Mouse (Mus musculus) left cerebral cortex, postnatal 14 days (tissue): ENCODE measurements around the gene Ghr. TPM values are rescaled to one million over a fixed set of nuclear protein-coding genes. Genes with fewer than 3 reads are reported as not detected.

Experiments used
- DNase-seq, 2 experiments: peaks; one replicate each; pipeline ENCODE4 v3.0.0; 2021 to 2022; ENCODE audit warnings: low spot score in 2 of 2, mixed read lengths in 1 of 2
- intact Hi-C: fragments of 180-260 bp; cut with DNase I; formaldehyde crosslinking; loops from one replicate; pipeline ENCODE4 v1.15.1; 2025
- total RNA-seq, 2 experiments: library from RNA; stranded (reverse); gene quantifications; 2 replicates each; pipeline ENCODE4 v1.2.3; 2021

The Ghr gene
- total RNA-seq, 2 experiments from 2014 or later, result 12.4 to 12.7 TPM

DNA sequence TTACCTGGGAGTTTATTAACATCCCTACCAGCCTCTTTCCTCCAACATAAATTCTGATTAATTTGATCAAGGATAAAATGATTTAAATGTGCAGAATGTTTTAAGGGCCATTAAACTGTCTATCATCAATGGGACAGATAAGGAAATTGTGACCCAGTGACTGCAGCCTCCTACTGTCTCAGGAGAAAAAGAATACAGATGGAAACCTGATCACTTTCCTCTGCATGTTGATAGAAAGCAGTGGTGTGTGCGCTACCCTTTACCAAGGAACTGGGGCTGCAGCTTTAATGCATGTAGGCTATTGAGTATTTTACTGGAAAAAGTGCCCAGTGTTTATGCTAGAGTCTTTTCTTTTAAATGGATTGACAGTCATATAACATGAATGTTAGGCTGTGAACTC lies 19.8 kb downstream of the Ghr start:
- intact Hi-C loops, result no loop called here
- no peak for DNase-seq

DNA sequence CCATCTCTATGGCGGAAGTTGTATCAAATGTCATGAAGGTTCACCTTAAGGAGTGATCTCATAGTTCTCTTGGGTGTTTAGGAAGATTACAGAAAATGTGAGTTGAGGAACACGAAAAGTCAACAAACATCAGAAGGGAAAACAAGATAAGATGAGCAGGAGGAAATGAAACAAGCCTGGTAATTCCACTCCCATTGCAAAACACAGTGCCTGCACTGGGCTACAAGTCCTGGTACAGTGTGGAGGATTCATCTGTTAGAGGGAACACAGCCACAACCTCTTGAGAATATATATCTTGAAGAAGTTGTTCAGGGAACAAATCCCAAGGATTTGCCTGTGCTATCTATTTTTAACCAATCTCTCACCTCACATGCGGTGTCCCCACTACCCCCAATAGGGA lies 24.8 kb downstream of the Ghr start:
- DNase-seq, result no peak
- intact Hi-C loops, result no loop called here

DNA sequence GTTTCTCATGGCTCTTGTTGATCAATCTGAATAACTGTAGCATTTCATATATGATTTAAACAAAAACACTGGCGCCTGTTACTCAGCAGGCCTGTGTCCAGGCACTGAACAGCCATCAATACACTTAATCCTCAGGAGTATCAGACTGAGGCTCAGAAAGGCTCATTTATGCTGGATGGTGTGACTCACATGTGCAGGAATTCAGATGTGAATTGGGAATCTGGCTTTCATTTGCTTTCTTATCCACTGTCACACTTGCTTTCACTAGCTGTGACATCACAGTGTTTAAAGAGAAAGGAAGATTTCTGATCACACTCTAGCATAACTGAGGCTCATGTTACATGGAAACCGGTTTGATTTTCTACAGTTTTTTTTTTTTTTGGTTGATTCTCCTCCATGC lies 39.0 kb downstream of the Ghr start:
- intact Hi-C loops, result no loop called here
- no peak for DNase-seq

DNA sequence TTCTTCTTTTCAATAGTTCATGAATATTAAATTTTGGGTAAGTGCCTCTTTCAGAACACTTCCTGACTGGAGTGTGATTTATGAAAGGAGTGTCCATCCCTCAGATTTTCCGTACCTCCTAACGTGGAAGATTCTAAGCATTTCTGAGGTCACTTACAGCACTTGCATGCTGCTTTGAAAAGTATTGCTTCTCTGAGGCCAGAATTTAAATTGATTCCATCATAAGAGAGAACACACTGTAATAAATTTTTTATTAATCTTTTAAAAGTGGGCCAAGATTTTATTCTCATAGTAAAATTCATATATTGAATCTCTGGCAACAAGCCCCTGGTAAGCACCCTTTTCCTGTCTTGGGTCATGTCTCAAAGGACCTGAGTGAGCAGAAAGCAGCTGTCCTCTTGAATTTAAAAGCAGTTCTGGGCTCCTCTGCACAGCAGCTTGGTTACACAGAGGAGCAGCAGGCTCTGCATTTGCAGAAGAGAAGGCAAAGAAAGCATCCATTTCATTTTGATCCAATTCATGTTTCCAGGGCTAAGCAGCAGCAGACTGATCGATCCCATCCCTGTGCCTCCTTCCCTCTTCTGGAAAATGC lies 46.9 kb downstream of the Ghr start:
- intact Hi-C loops, result no loop called here
- no peak for DNase-seq

DNA sequence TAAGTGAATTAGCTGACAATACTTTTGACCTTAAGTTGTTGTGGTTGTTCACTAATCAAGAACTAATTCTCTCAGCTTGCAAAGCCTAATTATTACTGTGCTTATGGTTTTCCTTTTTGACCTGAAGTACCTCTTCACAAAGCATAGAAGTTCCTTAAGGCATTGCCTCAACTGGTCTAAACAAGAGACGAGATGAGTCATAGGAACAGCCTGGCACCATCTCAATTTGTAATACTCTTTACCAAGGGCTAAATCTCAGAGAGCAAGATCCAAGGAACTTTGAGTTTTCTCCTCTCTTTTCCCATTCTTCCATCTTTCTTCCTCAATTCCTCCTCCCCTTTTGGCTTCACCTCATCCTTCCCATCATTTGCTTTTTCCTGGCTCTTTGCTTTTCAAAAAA lies 69.3 kb downstream of the Ghr start:
- intact Hi-C loops, result no loop called here
- no peak for DNase-seq

DNA sequence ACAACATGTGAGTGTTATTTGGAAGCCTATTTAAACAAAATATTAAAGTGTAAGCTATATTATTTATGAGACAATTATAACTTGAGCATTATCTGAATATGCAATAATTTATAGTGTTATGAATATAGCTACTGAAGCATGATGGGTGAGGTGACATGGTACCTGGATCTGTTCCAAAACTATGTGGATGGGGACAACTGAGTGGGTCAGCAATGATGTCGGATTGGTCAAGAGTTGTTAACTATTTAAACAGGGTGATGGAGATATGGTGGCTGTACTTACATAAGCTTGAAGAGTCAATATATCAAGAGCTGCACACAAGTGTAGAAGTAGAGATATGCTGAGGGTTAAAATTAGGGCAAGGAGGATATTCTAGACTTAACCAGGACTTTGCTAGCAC lies 70.9 kb downstream of the Ghr start:
- intact Hi-C loops, result no loop called here
- no peak for DNase-seq

DNA sequence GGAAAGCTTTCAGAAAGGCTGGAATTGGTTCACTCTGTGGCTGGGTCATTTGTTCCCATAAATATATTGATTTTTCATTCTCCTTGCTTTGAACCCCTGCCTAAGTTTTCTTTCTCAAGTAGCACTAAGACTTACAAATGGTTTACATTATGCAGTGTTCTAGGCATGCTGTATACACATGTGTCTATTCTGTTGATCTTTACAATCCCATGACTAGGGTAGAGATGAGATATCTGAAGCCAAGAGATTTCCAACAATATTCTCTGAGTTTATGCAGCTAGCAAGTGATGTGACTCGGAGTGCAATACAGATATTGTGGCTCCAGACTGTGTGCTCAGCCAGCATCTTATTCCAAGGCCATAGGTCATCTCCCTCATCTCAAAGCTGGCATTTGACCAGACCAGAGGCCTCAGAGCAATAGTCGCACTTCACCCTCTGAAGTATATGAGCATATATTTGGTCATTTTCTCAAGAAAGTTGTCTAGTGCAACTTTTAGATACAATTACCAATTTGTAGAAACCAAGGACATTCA lies 71.6 kb downstream of the Ghr start:
- intact Hi-C loops, result no loop called here
- DNase-seq, result no peak

DNA sequence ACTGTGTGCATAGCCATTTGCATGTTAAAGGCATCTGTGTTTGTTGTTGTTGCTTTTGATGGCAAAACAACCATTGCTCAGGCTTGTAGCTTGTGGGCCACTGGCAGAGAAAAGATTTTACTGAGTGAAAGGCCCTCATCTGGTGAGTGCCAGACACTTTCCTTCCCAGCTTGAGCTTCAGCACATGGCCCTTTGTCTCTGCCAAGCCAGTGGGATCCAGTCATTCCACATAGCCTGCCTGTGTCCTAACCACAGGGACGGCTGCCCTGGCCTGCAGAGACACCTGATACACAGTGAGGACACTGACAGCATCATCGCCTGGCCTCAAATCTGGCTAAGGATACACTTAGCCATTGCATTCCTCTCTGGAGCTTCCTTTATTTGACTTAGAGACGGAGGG lies 74.2 kb downstream of the Ghr start:
- peak in 1 of 2 experiments; percentile 5 for DNase-seq
- intact Hi-C loops, result no loop called here

DNA sequence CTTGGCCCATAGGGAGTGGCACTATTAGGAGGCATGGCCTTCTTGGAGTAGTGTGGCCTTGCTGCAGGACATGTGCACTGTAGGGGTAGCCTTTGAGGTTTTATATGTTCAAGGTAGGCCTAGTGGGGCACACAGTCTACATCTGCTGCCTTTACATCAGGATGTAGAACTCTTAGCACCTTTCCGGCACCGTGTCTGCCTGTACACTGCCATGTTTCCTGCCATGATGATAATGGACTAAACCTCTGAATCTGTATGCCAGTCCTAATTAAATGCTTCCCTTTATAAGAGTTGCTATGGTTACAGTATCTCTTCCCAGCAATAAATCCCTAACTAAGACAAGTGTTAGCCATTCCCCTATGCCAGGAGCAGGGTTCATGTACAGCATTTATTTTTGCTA lies 76.0 kb downstream of the Ghr start:
- intact Hi-C loops, result no loop called here
- no peak for DNase-seq

DNA sequence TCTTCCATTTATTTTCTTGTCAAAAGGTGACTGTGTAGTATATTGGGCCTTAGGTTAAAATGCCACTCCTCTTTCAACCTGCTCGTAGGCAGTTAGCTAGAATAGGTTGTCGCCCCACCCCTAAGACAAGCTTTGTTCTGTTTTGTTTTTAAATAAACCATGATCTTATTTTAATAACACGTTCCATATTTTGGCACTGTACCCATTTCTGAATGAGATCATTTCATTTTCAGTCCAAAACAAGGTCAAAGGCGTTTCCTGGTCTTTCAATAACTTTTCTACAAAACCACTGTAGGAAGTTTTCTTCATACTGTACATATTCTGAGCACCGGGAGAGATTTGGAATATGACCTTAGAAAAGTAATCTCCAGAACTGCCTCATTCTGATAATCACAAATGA lies 78.6 kb downstream of the Ghr start:
- intact Hi-C loops, result no loop called here
- no peak for DNase-seq

DNA sequence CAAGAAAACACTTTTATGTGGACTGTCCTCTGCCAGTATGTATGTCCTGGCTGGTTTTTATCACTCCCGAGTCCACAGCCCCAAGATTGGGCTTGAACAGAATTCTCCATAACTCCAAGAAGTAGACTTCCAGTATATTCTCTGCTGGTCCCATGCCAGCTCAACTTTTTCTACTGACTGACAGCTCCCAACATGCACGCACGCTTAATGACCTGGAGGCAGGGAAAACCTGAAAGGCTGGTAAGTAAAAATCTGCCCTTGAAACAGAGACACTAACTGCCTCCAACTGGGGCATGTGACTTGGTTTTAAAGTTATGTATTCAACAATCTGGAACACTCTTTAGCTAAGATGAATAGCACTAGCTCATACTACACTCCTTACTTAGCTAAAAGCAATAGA lies 81.6 kb downstream of the Ghr start:
- no peak for DNase-seq
- intact Hi-C loops, result no loop called here

DNA sequence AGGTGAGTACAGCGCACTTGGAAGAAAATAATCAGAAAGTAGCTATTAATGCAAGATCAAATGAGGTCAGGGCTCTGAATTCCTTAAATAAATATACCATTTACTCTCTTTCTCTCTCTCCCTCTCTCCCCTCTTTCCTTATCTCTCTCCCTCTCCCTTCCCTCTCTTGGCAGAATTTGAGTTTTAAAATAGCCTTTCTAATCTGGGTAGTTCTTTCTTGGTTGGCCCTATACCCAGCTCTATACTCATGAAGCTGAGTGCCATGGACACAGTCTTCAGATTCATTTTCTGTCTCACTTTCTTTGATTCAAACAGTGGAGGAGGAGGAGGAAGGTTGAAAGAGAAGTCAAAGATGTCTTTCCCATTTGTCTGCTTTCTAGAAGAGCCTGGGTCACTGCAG lies 84.3 kb downstream of the Ghr start:
- DNase-seq, result no peak
- intact Hi-C loops, result no loop called here

DNA sequence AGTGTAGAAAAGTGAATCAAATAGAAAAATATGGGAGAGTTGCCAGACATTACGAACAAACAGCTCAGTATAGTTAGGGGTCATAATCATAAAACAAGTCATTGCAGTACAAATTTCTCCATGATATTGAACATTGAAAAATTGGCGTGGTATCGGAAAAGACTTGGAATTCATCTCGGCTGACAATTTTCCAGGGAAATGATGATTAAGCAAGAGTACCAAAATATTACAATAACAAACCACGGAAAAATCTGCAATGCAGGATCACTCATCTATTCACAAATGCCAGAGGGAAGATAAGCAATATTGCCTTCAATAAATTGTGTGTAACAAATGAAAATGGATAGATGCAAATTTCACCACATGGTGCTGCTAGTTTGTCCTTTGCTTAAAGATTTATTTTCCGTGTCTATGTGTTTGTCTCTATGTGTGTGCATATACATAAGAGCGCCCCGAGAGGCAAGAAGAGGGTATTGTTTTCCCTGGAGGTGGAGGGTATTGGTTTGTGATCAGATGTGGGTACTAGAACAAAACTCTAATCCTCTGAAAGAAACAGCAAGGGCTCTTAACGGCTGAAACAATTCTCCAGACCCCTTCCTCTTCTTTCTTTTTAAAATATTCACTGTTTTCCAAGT lies 85.2 kb downstream of the Ghr start:
- intact Hi-C loops, result no loop called here
- no peak for DNase-seq

DNA sequence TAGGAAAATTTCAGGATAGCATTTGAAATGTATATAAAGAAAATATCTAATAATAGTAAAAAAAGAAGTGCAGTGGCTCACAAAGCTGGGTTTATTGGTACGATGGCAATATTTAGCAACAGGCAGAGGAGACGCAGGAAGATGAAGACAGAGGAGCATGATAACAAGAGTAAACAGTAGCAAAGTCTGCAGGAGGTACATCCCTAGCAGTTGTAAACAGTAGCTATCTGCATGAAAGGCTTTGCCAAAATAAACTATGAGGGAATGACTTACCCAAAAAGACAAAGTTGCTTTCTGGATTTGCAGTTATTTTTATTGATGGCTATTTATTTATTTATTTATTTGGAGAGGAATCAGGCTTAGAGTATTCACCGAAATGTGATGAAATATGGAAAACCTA lies 92.4 kb downstream of the Ghr start:
- intact Hi-C loops, result no loop called here
- DNase-seq, result no peak

DNA sequence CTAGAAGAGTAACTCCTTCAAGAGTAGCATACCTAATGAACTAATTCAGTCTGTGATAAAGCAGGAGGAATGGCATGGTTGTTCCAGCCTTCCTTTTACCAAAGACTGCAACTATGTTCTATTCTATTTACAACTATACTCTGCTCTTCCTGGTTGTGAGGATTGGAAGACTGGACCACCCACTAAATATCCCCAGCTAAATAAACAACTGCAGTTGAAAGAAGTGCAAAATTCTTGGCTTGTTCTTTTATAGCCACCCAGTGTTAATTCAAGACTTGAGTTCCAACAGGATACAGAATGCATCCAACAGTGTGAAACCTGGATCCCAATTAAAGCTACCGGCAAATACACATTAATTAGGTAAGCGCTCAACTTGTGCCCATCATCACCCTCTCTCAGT lies 93.3 kb downstream of the Ghr start:
- intact Hi-C loops, result no loop called here
- no peak for DNase-seq

DNA sequence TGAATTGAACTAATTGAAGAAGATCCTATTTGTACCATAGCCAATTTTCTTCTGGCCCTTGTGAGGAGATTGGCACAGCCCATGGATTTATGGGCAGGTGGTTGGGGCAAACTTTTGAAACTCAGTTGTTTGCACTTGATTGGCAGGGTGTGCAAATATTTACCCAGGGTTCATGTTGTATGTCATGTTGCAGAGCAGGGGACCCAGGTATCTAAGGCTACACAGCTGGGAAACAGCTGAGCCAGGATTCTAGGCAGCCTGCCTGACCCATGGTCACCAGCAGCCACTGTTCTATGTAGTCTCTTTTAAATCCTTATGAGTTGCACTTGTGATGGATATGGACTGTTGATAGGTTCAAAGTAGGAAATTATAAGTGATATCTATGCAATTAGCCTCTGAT lies 94.1 kb downstream of the Ghr start:
- no peak for DNase-seq
- intact Hi-C loops, result no loop called here

DNA sequence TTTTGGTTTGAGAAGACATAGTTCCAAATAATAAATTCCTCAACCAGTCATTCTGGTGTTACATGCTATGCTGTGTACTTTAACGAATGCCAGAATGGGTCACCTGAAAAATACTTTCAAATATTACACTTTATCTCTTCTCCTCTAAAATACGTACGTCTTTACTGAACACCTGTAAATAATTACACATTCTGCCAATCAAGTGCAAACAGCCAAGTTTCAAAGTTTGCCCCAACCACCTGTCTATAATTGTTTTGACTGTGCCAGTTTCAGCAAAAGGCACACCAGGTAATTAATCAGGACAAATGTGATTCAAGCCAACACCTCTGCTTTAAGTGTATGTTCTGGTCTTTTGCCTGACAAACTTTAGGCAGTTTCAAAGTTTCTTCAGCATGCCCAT lies 94.7 kb downstream of the Ghr start:
- intact Hi-C loops, result no loop called here
- DNase-seq, result no peak

DNA sequence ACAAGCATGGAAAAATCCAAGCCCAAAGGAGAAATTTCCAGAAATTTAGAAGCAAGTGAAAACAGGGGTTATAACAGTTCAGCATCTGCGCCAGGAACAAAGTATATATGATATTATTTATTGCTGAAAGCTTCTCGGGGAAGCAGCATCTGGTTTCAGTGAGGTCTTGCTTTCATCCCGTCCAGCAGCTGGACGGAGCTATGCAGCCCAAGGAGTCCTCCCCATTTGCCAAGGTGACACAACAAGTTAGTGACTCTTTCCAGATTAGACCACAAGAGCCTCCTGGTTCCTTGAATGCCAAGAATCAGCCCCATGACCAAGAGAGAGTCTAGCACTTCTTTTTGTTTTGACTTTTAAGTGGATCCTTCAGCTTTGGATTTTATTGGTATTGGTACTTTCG lies 96.6 kb downstream of the Ghr start:
- no peak for DNase-seq

DNA sequence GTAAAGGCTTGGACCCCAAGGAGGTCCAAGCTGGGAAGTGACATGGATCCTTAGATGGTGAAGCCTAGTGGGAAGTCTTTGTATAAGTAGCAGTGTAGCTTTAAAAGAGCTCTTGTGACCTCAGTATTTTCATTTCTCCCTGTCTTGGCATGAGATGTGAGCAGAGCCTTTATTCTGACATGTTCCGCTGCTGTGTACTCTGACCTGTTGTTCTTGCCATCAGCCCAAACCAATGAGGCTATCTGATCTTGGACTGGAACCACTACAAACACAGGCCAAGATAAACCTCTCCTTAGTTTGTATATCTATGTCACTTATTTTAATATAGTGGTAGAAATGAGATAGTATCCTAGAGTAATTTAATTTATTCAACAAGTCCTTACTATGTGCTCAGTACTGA lies 97.9 kb downstream of the Ghr start:
- no peak for DNase-seq
- intact Hi-C loops, result no loop called here

More for the DNA sequence above, 96.6 kb downstream of the Ghr start:
- intact Hi-C loops, result no loop called here

DNA sequence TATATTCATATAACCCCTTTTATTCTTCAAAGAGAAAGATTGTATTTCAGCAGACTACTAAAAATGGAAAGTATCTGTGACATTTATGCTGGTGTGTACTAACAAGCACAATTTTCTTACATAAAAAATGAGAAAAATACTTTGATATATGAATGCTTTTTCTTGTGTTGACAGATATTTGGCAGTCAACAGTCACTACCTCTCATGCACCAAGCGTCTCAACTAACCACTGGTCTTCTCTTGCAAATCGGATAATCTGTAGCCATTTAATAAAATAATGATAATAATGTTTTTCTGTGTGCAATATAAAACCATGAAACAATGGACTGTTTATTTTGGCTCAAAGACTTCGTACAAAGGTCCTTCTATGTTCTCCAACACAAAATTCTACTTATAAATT lies 99.8 kb downstream of the Ghr start:
- no peak for DNase-seq
- intact Hi-C loops, result no loop called here

DNA sequence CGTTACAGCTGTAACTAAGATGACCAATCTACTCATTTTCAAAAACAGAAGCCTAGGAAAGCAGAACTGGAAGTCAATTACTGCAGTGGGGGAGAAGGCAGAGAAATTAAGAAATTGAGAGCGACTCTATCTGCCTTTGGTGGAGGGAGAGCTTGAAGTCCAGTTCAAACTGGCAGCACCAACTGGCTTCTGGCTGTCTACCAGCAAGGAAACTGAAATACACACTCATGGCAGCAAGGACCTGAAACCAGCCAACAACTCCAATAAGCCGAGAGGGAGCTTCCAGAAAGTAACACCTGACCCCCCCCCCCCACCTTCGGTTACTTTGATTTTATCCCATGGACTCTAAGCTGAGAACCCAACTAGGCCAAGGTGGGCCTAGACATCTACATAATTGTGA lies 114.1 kb downstream of the Ghr start:
- no peak for DNase-seq
- intact Hi-C loops, result no loop called here

DNA sequence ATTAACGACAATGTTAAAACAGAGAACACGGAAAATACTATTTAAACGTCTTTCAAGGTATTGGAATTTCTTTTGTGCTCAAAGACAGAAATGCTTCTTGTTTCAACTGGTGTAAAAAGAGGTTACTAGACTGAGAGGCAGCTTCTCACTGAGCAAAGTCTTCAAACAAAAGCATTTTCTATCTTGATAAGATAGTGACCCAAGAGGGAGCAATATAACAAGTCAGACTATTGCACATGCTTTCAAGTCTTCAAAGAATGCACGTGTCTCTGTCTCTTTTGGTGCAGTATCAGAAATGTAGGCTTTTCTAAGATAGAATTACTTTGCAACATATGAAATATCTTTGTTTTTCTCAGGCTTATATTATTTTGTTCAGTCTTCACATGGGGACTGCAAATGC lies 116.7 kb downstream of the Ghr start:
- intact Hi-C loops, result no loop called here
- DNase-seq, result no peak
